Mouse (Mus musculus) megakaryocyte, embryonic 14.5 days (primary cell): ENCODE measurements at regions not wholly inside any gene's neighbourhood (a gene's known extent, or its start where the extent isn't known, plus 50 kb on each side); places are given as distances from the start of the nearest gene placed in this dataset.
A peak's percentile ranks its signal among the peaks of the same experiment; 100 is the strongest.

Source experiments
- H3K27me3 ChIP-seq: replicated peaks from 2 replicates; pipeline ENCODE3; 2012; ENCODE audit warnings: inconsistent platforms
- H3K36me3 ChIP-seq: replicated peaks from 2 replicates; pipeline ENCODE3; 2012; ENCODE audit warnings: low read length, inconsistent platforms, mixed read lengths
- H3K4me1 ChIP-seq: 2 replicates; pipeline ENCODE4 v1.6.1; 2012; ENCODE audit warnings: inconsistent platforms
- H3K4me3 ChIP-seq: replicated peaks from 2 replicates; pipeline ENCODE3; 2012; ENCODE audit warnings: moderate library complexity, mild to moderate bottlenecking, inconsistent platforms
- H3K9me3 ChIP-seq: 2 replicates; pipeline ENCODE4 v1.6.1; 2012; ENCODE audit warnings: inconsistent platforms
- FLI1 ChIP-seq: IDR thresholded peaks from 2 replicates; pipeline ENCODE4 v1.6.1; 2012; ENCODE audit warnings: low read length, inconsistent platforms, mixed read lengths
- GATA1 ChIP-seq: IDR thresholded peaks from 3 replicates; pipeline ENCODE4 v1.6.1; 2012; ENCODE audit warnings: mixed read lengths, low read length, inconsistent platforms, borderline replicate concordance

DNA sequence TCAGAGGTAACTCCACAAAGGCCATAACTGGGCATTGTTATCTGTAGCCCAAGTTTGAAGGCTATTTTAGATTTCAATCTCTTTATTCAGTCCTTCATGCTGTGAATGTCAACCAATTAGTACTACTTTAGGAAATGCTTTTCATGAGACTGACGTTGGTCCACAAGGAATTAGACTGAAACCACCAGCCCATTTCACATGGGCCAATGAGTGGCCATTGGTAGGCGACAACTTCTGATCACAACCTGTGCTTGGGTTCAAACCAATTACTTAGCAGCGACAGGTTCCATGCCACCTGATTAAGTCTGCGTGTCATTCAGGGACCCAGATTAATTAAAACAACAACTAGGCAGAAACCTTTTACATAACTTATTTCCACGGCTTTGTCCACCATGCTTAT lies 126.9 kb upstream of the Tenm3 start:
- TF ChIP-seq GATA1 (no peak), FLI1 (no peak)
- H3K4me1 ChIP-seq, result no peaks in the 10 kb centered on the region
- no peaks in the 10 kb centered on the region for H3K36me3 ChIP-seq
- H3K4me3 ChIP-seq, result no peak overlapping the region
- no peaks in the 10 kb centered on the region for H3K27me3 ChIP-seq
- H3K9me3 ChIP-seq, result peaks cover 19% of the 10 kb centered on the region

DNA sequence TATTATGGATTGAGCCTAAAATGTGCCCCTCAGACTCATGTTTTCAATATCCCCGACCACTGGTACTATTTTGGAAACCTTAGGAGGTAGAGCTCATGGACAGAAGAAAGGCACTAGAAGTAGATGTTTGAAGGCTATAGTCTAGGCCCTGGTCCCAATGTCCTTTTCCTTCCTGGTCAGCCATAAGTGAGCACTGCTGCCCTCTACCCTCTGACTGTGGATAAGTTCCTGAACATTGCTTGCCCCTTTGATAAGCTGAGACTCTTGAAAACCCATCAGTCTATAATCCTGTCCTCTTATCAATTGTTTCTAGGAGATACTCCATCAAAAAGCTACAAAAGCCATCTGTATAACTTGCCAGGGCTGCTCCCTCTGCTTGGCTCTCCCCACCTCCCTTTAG lies 121.2 kb upstream of the Tenm3 start:
- TF ChIP-seq GATA1, result no peak
- TF ChIP-seq FLI1, result no peak
- Histone ChIP-seq H3K9me3 (0 out of 2 replicates have a peak, but pooled peaks cover 2% of the 10 kb centered on the region), H3K36me3 (no peaks in the 10 kb centered on the region), H3K4me3 (no peak overlapping the region), H3K27me3 (no peaks in the 10 kb centered on the region), H3K4me1 (no peaks in the 10 kb centered on the region)

DNA sequence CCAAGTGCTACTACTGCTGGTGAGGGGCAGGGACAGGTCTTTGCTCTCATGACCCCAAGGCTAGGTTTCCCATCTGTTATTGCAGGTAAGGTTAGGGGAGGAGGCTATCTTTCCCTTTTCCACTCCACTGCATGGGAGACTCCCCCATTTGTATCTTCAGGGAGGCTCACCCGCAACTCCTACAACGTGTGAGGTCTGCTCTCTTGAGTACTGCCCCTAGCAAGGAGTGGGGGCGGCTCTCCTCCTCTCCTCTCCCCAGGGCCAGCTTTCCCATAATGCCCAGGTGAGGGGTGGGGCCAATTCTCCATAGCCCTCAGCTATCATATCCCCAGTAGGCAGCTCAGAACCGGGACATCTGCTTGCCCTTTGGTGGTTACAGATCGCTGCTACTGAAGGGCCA lies 113.9 kb upstream of the Tenm3 start:
- peaks cover 35% of the 10 kb centered on the region for H3K9me3 ChIP-seq
- no peaks in the 10 kb centered on the region for H3K4me1 ChIP-seq
- H3K36me3 ChIP-seq, result no peaks in the 10 kb centered on the region
- H3K4me3 ChIP-seq, result peak overlapping the region; percentile 57
- TF ChIP-seq FLI1 (no peak), GATA1 (no peak)
- no peaks in the 10 kb centered on the region for H3K27me3 ChIP-seq

- TF ChIP-seq FLI1 (no peak), GATA1 (no peak)
- no peaks in the 10 kb centered on the region for H3K36me3 ChIP-seq
- no peaks in the 10 kb centered on the region for H3K27me3 ChIP-seq
- no peak overlapping the region for H3K4me3 ChIP-seq
- H3K9me3 ChIP-seq, result peaks cover 14% of the 10 kb centered on the region
- no peaks in the 10 kb centered on the region for H3K4me1 ChIP-seq
Measured at GRCm38 (mm10) chr8:48951412-48951811, 107.7 kb upstream of the Tenm3 start.

DNA sequence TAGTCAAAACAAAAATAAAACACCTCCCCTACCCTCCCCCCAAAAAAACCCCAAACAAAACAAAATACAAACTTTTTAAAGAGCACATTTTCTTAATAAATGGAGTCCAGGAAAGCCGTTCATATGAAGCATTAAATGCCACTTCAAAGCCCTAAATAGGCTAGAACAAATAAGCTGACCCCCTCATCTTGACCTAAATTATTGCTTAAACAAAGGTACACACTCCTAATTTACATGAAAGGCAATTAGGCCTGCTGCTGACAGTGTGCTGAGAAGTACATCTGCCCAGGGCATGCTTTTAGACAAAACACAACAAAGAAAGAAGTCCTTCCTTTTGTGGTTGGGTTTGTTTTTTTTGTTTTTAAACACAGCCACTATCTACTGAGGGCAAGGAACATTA lies 100.4 kb upstream of the Tenm3 start:
- no peaks in the 10 kb centered on the region for H3K36me3 ChIP-seq
- TF ChIP-seq FLI1 (no peak), GATA1 (no peak)
- peaks cover 5% of the 10 kb centered on the region for H3K9me3 ChIP-seq
- H3K4me3 ChIP-seq, result no peak overlapping the region
- H3K27me3 ChIP-seq, result no peaks in the 10 kb centered on the region
- H3K4me1 ChIP-seq, result no peaks in the 10 kb centered on the region

DNA sequence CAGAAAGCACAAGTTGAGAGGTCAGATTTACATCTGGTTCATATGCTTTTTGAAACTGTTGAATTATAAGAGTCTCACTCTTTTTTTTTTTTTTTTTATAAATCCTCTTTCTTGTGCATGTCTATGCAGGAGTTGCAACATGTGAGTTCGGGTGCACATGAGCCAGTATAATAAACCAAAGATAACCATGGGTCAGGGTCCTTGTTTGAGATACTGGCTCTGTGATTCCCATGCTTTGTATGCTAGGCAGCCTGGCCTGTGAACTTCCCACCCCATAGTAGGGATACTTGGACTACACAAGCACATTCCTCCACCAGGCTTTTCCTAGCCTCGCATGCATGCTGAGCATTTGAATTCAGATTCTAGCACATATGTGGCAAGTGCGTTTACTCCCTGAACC lies 93.4 kb upstream of the Tenm3 start:
- Histone ChIP-seq H3K4me3 (no peak overlapping the region), H3K9me3 (0 out of 2 replicates have a peak, but pooled peaks cover 3% of the 10 kb centered on the region), H3K4me1 (no peaks in the 10 kb centered on the region), H3K36me3 (no peaks in the 10 kb centered on the region), H3K27me3 (no peaks in the 10 kb centered on the region)
- TF ChIP-seq GATA1 (no peak), FLI1 (no peak)

DNA sequence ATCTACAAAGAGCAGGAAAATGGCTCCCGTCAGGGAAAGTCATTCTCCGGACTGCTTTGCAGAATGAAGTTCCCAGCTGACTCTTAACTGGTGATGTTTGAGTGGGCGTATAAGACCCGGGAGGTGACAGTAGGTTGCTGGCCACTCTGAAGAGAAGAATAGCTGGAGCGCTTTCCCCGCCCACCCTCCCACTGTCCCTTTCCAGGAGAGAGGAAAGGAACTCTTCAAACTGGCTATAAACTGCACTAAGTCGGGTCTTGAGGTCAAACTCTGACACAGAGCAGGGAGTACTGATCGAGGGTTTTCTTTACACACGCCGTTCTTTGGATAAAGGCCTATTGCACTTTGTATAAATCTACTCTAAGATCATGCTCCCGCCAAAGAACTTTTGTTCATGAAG lies 83.4 kb upstream of the Tenm3 start:
- no peaks in the 10 kb centered on the region for H3K4me1 ChIP-seq
- no peak overlapping the region for H3K4me3 ChIP-seq
- TF ChIP-seq FLI1, result no peak
- H3K27me3 ChIP-seq, result no peaks in the 10 kb centered on the region
- H3K9me3 ChIP-seq, result peaks cover 14% of the 10 kb centered on the region
- H3K36me3 ChIP-seq, result no peaks in the 10 kb centered on the region

DNA sequence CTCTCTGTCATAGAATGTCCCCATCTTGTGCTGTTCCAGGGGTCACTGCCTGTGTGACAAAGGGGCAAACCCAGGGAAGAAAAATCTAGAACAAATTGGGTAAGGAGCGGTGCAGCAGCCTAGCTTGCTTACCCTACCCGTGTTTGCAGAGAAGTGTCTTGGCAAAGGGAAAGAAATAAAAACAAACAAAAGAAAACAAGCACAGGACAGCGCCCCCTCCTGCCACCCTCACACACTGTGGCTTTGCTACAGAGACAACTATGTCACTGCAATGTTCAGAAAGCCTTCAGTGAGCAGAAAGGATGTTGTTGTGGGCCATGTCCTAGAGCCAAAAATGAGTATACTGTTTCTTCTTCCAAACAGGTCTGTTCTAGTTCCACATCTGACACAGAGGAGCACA lies 71.5 kb upstream of the Tenm3 start:
- no peaks in the 10 kb centered on the region for H3K4me1 ChIP-seq
- peaks cover 9% of the 10 kb centered on the region for H3K9me3 ChIP-seq
- no peak overlapping the region for H3K4me3 ChIP-seq
- no peaks in the 10 kb centered on the region for H3K27me3 ChIP-seq
- TF ChIP-seq GATA1 (no peak), FLI1 (no peak)
- no peaks in the 10 kb centered on the region for H3K36me3 ChIP-seq

DNA sequence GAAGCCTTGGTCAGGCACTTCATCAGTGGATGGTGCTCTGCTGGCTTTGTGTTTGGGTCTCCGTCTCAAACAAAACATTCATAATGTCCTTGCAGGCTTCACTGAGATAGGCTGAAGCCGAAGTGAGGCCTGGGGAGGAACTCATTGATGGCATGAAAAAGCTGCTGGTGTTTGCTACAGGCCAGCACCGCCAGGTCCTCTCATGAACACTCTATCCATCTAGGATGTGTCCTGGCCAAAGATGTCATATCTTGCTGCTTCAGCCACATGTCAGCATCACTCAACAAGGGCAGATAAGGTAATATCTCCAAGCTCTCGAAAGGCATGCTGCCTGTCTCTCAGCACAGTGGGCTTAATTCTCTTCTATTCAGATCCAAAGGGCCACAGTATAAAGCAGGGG lies 69.1 kb upstream of the Tenm3 start:
- no peak overlapping the region for H3K4me3 ChIP-seq
- H3K9me3 ChIP-seq, result peaks cover 7% of the 10 kb centered on the region; the same call in 1 of the 2 replicates
- no peaks in the 10 kb centered on the region for H3K36me3 ChIP-seq
- H3K27me3 ChIP-seq, result no peaks in the 10 kb centered on the region
- no peak for TF ChIP-seq GATA1
- TF ChIP-seq FLI1, result no peak
- H3K4me1 ChIP-seq, result no peaks in the 10 kb centered on the region

GRCm38 (mm10) chr8:48901668-48902406 lies 58.1 kb upstream of the Tenm3 start:
- Histone ChIP-seq H3K27me3 (no peaks in the 10 kb centered on the region), H3K4me1 (no peaks in the 10 kb centered on the region), H3K4me3 (no peak overlapping the region), H3K36me3 (no peaks in the 10 kb centered on the region), H3K9me3 (peaks cover 20% of the 10 kb centered on the region)
- no peak for TF ChIP-seq GATA1
- no peak for TF ChIP-seq FLI1

- TF ChIP-seq FLI1 (no peak), GATA1 (no peak)
- Histone ChIP-seq H3K4me1 (no peaks in the 10 kb centered on the region), H3K27me3 (no peaks in the 10 kb centered on the region), H3K36me3 (no peaks in the 10 kb centered on the region), H3K4me3 (no peak overlapping the region), H3K9me3 (peaks cover 5% of the 10 kb centered on the region; the same call in 1 of the 2 replicates)
Measured at GRCm38 (mm10) chr8:48896687-48897086, 52.9 kb upstream of the Tenm3 start.
